ENCODE assay signal across 34 mouse cellular contexts in the genomic region with DNA sequence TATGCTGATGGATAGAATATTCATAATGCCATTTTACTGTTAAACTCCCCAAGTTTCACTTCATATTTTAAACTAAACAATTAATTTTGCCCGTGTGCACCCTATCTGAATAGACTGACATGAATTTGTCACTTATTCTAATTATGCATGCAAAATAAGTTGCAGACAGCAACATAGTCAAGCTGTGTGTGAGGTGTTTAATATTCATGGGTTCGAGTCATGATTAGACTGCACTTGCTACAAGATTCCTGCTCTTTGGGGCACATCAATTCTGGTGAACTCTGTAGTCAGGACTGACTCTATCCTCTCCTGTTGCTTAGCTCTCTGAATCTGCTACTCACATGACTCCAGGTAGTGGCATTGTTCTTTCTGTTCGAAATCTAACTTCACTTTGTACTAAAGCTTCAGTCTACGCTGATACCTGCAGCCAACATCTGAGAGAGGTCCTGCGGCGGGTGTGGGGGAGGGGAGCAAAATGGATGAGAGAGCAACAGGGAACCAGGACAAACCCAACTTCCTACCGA. TPM values are rescaled to one million over a fixed set of nuclear protein-coding genes. Genes with fewer than 3 reads are reported as not detected.
A peak's percentile ranks its signal among the peaks of the same experiment; 100 is the strongest.
DNase-seq lines count a peak whose midpoint lies in the region; ATAC-seq and TF ChIP-seq lines count a peak whose summit lies in the region.
"Had no signal": no experiment of that assay in that cellular context is flagged by ENCODE, and none has a peak within 500 bp of the region (broad histone marks: within the 10 kb centered on the region; RNA-seq: fewer than 3 reads in every experiment).

No protein-coding gene starts in this region.

- TF ChIP-seq POLR2A in brain, embryonic 14.5 days (IDR thresholded peaks at IDR 0.05; ENCODE audit: borderline replicate concordance, extremely low read depth, insufficient read depth, insufficient read length, poor library complexity, severe bottlenecking) = no peak

- H3K27me3 ChIP-seq in forebrain, embryonic 14.5 days (replicated peaks; ENCODE audit: control insufficient read depth, insufficient read depth, low read length) = no peaks in the 10 kb centered on the region
- no peaks in the 10 kb centered on the region for H3K27me3 ChIP-seq in forebrain, embryonic 10.5 days (ENCODE audit: poor library complexity, severe bottlenecking)
- no peaks in the 10 kb centered on the region for H3K27me3 ChIP-seq in hindbrain, embryonic 11.5 days (ENCODE audit: control insufficient read depth, insufficient read depth, low read length)
- no peaks in the 10 kb centered on the region for H3K27me3 ChIP-seq in hindbrain, embryonic 13.5 days
- no peaks in the 10 kb centered on the region for H3K27me3 ChIP-seq in forebrain, postnatal 0 days (ENCODE audit: insufficient read depth, low read length)
- H3K27me3 ChIP-seq: CH12.LX; embryonic facial prominence, embryonic 12.5 days; embryonic facial prominence, embryonic 15.5 days; hindbrain, embryonic 12.5 days; intestine, embryonic 15.5 days had no signal

- H3K36me3 ChIP-seq in forebrain, embryonic 14.5 days (ENCODE audit: control insufficient read depth, insufficient read depth, low read length) = no peaks in the 10 kb centered on the region
- H3K36me3 ChIP-seq in forebrain, embryonic 10.5 days (replicated peaks) = no peaks in the 10 kb centered on the region
- no peaks in the 10 kb centered on the region for H3K36me3 ChIP-seq in hindbrain, embryonic 11.5 days (ENCODE audit: control insufficient read depth, insufficient read depth, low read length)
- no peaks in the 10 kb centered on the region for H3K36me3 ChIP-seq in hindbrain, embryonic 13.5 days
- no peaks in the 10 kb centered on the region for H3K36me3 ChIP-seq in forebrain, postnatal 0 days (ENCODE audit: insufficient read depth)
- H3K36me3 ChIP-seq: embryonic facial prominence, embryonic 12.5 days; embryonic facial prominence, embryonic 15.5 days; G1E; heart, embryonic 10.5 days; heart, embryonic 13.5 days; hindbrain, embryonic 12.5 days; intestine, embryonic 15.5 days had no signal

- no peaks in the 10 kb centered on the region for H3K9me3 ChIP-seq in forebrain, embryonic 14.5 days (replicated peaks; ENCODE audit: control insufficient read depth, low read length)
- no peaks in the 10 kb centered on the region for H3K9me3 ChIP-seq in forebrain, embryonic 10.5 days
- no peaks in the 10 kb centered on the region for H3K9me3 ChIP-seq in hindbrain, embryonic 11.5 days (ENCODE audit: control insufficient read depth, low read length)
- no peaks in the 10 kb centered on the region for H3K9me3 ChIP-seq in hindbrain, embryonic 13.5 days
- no peaks in the 10 kb centered on the region for H3K9me3 ChIP-seq in forebrain, postnatal 0 days (ENCODE audit: low read length)
- H3K9me3 ChIP-seq: embryonic facial prominence, embryonic 12.5 days; embryonic facial prominence, embryonic 15.5 days; G1E; heart, embryonic 10.5 days; heart, embryonic 13.5 days; hindbrain, embryonic 12.5 days; intestine, embryonic 15.5 days had no signal

- H3K27ac ChIP-seq in forebrain, embryonic 14.5 days (ENCODE audit: low read depth, low read length) = no peak overlapping the region
- no peak overlapping the region for H3K27ac ChIP-seq in forebrain, embryonic 10.5 days
- H3K27ac ChIP-seq in hindbrain, embryonic 11.5 days (ENCODE audit: low read depth, low read length) = no peak overlapping the region
- H3K27ac ChIP-seq in hindbrain, embryonic 13.5 days = no peak overlapping the region
- no peak overlapping the region for H3K27ac ChIP-seq in forebrain, postnatal 0 days (ENCODE audit: low read depth, low read length)
- H3K27ac ChIP-seq: embryonic facial prominence, embryonic 12.5 days; embryonic facial prominence, embryonic 15.5 days; heart, embryonic 10.5 days; heart, embryonic 13.5 days; hindbrain, embryonic 12.5 days; intestine, embryonic 15.5 days had no signal

- no peak overlapping the region for H3K9ac ChIP-seq in forebrain, embryonic 14.5 days (ENCODE audit: low read length)
- H3K9ac ChIP-seq in hindbrain, embryonic 11.5 days (ENCODE audit: low read depth, low read length) = no peak overlapping the region
- no peak overlapping the region for H3K9ac ChIP-seq in hindbrain, embryonic 13.5 days
- H3K9ac ChIP-seq in forebrain, postnatal 0 days = no peak overlapping the region
- H3K9ac ChIP-seq: embryonic facial prominence, embryonic 12.5 days; embryonic facial prominence, embryonic 15.5 days; heart, embryonic 13.5 days; hindbrain, embryonic 12.5 days; intestine, embryonic 15.5 days had no signal

- H3K4me3 ChIP-seq in forebrain, embryonic 14.5 days (ENCODE audit: low read depth, low read length) = no peak overlapping the region
- no peak overlapping the region for H3K4me3 ChIP-seq in forebrain, embryonic 10.5 days
- H3K4me3 ChIP-seq in hindbrain, embryonic 11.5 days (ENCODE audit: low read depth, low read length) = no peak overlapping the region
- H3K4me3 ChIP-seq in hindbrain, embryonic 13.5 days = no peak overlapping the region
- no peak overlapping the region for H3K4me3 ChIP-seq in forebrain, postnatal 0 days (ENCODE audit: low read depth, low read length)
- H3K4me3 ChIP-seq: embryonic facial prominence, embryonic 12.5 days; embryonic facial prominence, embryonic 15.5 days; heart, embryonic 10.5 days; heart, embryonic 13.5 days; hindbrain, embryonic 12.5 days; intestine, embryonic 15.5 days had no signal

- 0 out of 2 replicates have a peak, but pooled peaks cover 2% of the 10 kb centered on the region for H3K4me1 ChIP-seq in forebrain, embryonic 14.5 days (ENCODE audit: control insufficient read depth, insufficient read depth, low read length)
- H3K4me1 ChIP-seq in forebrain, embryonic 10.5 days = no peaks in the 10 kb centered on the region
- H3K4me1 ChIP-seq in hindbrain, embryonic 11.5 days (replicated peaks; ENCODE audit: control insufficient read depth, insufficient read depth, low read length) = no peaks in the 10 kb centered on the region
- H3K4me1 ChIP-seq in hindbrain, embryonic 13.5 days (replicated peaks) = peaks cover 14% of the 10 kb centered on the region
- H3K4me1 ChIP-seq in forebrain, postnatal 0 days (ENCODE audit: insufficient read depth) = no peaks in the 10 kb centered on the region
- H3K4me1 ChIP-seq: embryonic facial prominence, embryonic 12.5 days; embryonic facial prominence, embryonic 15.5 days; intestine, embryonic 15.5 days had no signal

- intact Hi-C loops in gastrocnemius, postnatal 14 days (cut with DNase I; ENCODE audit: low total_unique reads) = no loop called here

- peak; percentile 39 for DNase-seq in forebrain, embryonic 14.5 days (ENCODE audit: low spot score)
- DNase-seq in forebrain, embryonic 10.5 days (ENCODE audit: extremely low spot score, low spot score) = no peak
- DNase-seq in hindbrain, embryonic 11.5 days (ENCODE audit: low spot score) = no peak
- DNase-seq in brain, embryonic 14.5 days (ENCODE audit: low read depth) = peak; percentile 66
- DNase-seq in forebrain, postnatal 0 days = no peak
- no peak for DNase-seq in gastrocnemius, postnatal 14 days
- DNase-seq: adrenal gland, postnatal 10 days; adrenal gland, postnatal 36 days; B cell, adult 2 months; cerebellum, adult 11 months; cerebellum, adult 2 months; cerebellum, adult 9-11 months; cerebellum, postnatal 25 days; gastrocnemius, postnatal 10 days; heart, adult 18-20 months; heart, postnatal 14 days; heart, postnatal 4 days; kidney, adult 11 months had no signal

- TF ChIP-seq CTCF in brain, embryonic 14.5 days (IDR thresholded peaks at IDR 0.05; ENCODE audit: borderline replicate concordance, extremely low read depth, insufficient read depth, insufficient read length) = no peak
- no peak for TF ChIP-seq CTCF in forebrain, postnatal 0 days (IDR thresholded peaks at IDR 0.05; ENCODE audit: low read depth)

- peak; percentile 32; the same call in 1 of the 2 replicates for ATAC-seq in forebrain, embryonic 14.5 days
- peak; percentile 43; the same call in 1 of the 2 replicates for ATAC-seq in hindbrain, embryonic 11.5 days (ENCODE audit: low FRiP score)
- ATAC-seq in hindbrain, embryonic 13.5 days (ENCODE audit: low FRiP score) = no peak
- ATAC-seq in forebrain, postnatal 0 days = peak; percentile 73; the same call in 1 of the 2 replicates
- ATAC-seq: hindbrain, embryonic 16.5 days; intestine, embryonic 15.5 days; Patski had no signal

- 74% methylated on average over 7 of the region's 7 CpGs for WGBS in forebrain, embryonic 14.5 days
- 87% methylated on average over 7 of the region's 7 CpGs for WGBS in forebrain, embryonic 10.5 days
- WGBS in hindbrain, embryonic 11.5 days = 65% methylated on average over 7 of the region's 7 CpGs
- WGBS in hindbrain, embryonic 13.5 days = 63% methylated on average over 7 of the region's 7 CpGs
- WGBS in forebrain, postnatal 0 days = 65% methylated on average over 7 of the region's 7 CpGs

- no peak overlapping the region for H3K4me2 ChIP-seq in forebrain, embryonic 14.5 days (ENCODE audit: low read length)
- H3K4me2 ChIP-seq in hindbrain, embryonic 11.5 days (replicated peaks; ENCODE audit: low read depth, low read length) = no peak overlapping the region
- no peak overlapping the region for H3K4me2 ChIP-seq in hindbrain, embryonic 13.5 days
- no peak overlapping the region for H3K4me2 ChIP-seq in forebrain, postnatal 0 days (ENCODE audit: low read depth)
- H3K4me2 ChIP-seq: embryonic facial prominence, embryonic 12.5 days; embryonic facial prominence, embryonic 15.5 days; hindbrain, embryonic 12.5 days; intestine, embryonic 15.5 days had no signal

RNA-seq across cellular contexts. Expression of gene Pabpc6, which starts 25.8 kb away (rescaled TPM):
- polyA plus RNA-seq in forebrain, embryonic 14.5 days (2014; fragmentation: Nextera tagmentation; extraction: Ambion mirVana) = not detected in 2 replicates
- not detected in 2 replicates for polyA plus RNA-seq in forebrain, embryonic 10.5 days (2016; fragmentation: Nextera tagmentation; extraction: Ambion mirVana)
- not detected in 2 replicates for polyA plus RNA-seq in hindbrain, embryonic 11.5 days (2014; fragmentation: Nextera tagmentation; extraction: Ambion mirVana)
- polyA plus RNA-seq in hindbrain, embryonic 13.5 days (2015; fragmentation: Nextera tagmentation; extraction: Ambion mirVana) = not detected in 2 replicates
- not detected in 2 replicates for polyA plus RNA-seq in brain, embryonic 14.5 days (2012; rRNA removed)
- total RNA-seq in forebrain, postnatal 0 days (2014; rRNA removed) = not detected in 2 replicates
- polyA plus RNA-seq in forebrain, postnatal 0 days (2015; fragmentation: Nextera tagmentation; extraction: Ambion mirVana) = not detected in 2 replicates
- not detected for total RNA-seq in gastrocnemius, postnatal 14 days (2021)
- total RNA-seq: adrenal gland, adult 18-20 months; adrenal gland, postnatal 10 days; adrenal gland, postnatal 36 days; CH12.LX; common myeloid progenitor, adult 5-6 weeks; gastrocnemius, adult 18-20 months; gastrocnemius, postnatal 10 days; gastrocnemius, postnatal 4 days; heart, adult 18-20 months; heart, postnatal 14 days; heart, postnatal 4 days had no signal
- polyA plus RNA-seq: cerebellum, adult 2 months; embryonic facial prominence, embryonic 12.5 days; embryonic facial prominence, embryonic 15.5 days; G1E; heart, embryonic 10.5 days; heart, embryonic 13.5 days; heart, embryonic 16.5 days; hindbrain, embryonic 12.5 days; hindbrain, embryonic 16.5 days; intestine, embryonic 15.5 days; Patski had no signal

Comparison
In these comparisons a context has a peak if more than half of its experiments do, and no peak if none do; other contexts are left out.
1. DNase-seq: peak in forebrain, embryonic 14.5 days (single experiment) and brain, embryonic 14.5 days (single experiment); none in forebrain, embryonic 10.5 days (single experiment), hindbrain, embryonic 11.5 days (single experiment), forebrain, postnatal 0 days (single experiment) and gastrocnemius, postnatal 14 days (single experiment).